Mouse (Mus musculus) liver, adult 2 months (tissue): ENCODE data around the gene Susd6.
"Not testable (repeated sequence)": the region's sequence is repeated elsewhere in the genome, so short reads cannot be mapped to it uniquely, and the experiment has no call there.

Experiments used
- CTCF ChIP-seq: fragments of 200-500 bp; IDR thresholded peaks from 2 replicates; pipeline ENCODE4 v1.5.1; 2011; ENCODE audit warnings: low read depth, low read length, control low read depth
- POLR2A ChIP-seq: fragments of 200-500 bp; IDR thresholded peaks from 2 replicates; pipeline ENCODE4 v1.6.1; 2011; ENCODE audit warnings: low read length, control low read depth; ENCODE audit not compliant: insufficient read depth; ENCODE audit errors: extremely low read depth

- not testable (repeated sequence) for TF ChIP-seq POLR2A, CTCF
Measured at GRCm38 (mm10) chr12:80789276-80789675, 1.0 kb upstream of the Susd6 start.
